Mouse (Mus musculus) cerebellum, postnatal 36 days (tissue): ENCODE results near the gene Slc12a1.

Source experiments
- DNase-seq, 2 experiments: peaks; one replicate each; pipeline ENCODE4 v3.0.0; 2021 to 2022; ENCODE audit warnings: mixed read lengths in 2 of 2

Slc12a1 gene

DNA sequence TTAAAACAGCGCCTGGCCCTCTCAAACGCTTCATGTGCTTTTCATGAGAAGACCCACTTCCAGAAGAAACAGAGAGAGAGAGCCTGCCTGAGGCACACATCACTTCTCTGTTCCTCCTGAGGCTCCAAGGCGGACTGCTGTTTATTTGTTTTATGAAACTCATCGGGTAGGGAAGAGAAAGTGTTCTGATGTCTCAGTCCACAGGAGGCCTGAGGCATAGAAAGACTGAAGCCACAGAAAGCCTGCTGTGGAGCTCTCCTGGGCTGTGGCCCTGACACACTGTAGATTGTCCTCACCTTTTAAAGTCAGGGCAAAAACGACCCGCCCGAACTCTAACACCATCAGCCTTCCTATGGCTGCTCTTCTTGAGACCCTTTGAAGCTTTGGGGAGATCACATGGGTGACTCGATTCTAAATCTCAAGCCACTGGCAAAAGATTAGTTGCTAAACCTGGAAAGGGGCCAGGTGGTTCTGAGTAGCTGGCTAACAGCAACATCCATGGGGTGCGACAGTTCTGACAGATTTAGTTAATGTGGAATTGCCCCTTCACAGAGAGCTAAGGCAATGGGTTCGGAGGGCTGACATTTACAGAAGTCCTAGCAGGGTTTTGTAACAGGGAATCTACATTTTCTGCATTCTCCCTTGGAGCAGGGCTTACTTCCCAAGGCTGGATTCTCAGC is 59.7 kb downstream of the Slc12a1 start:
- DNase-seq, result no peak

DNA sequence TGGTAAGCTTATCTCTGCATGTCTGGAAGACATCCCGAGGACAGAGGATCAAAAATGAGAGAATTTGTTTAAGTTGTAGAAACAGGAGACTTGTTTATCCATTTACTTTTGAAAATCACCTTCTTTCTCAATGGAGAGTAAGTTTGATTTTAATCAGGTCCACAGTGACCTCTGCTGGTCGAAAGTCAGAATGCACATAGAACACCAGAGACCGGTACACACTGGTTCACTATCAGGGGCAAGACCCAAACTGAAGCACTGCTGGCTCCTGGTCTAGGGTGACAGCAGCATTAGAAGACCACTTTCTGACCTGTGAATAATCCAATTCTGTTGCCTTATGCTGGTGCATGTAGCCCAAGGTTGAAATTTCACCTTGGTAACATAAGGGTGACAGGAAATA is 62.3 kb downstream of the Slc12a1 start:
- DNase-seq, result peak; percentile 63 to 85

DNA sequence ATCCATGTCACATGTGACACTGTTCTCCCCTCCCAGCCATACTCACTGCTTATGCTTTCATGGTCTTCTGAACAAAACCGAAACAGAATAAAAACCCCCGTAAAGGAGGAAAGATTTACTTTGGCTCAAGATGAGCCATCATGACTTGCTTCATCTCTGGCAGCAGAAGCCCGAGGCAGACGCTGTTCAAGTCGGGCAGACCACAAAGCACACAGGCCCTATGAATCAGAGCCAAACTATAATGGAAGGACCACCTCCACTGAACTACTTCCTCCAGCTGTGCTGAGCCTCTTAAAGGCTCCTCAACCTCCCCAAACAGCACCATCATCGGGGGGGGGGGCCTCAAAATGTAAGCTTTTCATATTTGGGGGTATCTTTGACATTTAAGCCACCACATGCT is 65.0 kb downstream of the Slc12a1 start:
- no peak for DNase-seq

DNA sequence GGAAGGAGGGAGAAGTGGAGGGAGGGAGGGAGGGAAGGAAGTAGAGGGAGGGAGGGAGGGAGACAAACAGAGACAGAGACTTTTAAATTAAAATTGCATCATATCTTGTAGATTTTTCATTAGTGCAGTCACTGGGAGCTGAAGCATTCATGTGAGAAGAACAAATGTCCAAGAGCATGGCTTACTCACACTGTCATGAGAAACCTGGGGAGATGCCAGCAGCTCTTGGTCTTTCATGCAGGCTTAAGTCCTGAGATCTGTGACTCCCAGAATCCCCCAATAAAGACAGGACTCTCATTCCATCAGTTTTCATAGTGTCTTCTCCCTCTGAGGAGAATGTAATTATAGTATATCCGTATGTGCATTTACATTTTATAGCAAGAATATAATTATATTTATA is 66.3 kb downstream of the Slc12a1 start:
- DNase-seq, result no peak

DNA sequence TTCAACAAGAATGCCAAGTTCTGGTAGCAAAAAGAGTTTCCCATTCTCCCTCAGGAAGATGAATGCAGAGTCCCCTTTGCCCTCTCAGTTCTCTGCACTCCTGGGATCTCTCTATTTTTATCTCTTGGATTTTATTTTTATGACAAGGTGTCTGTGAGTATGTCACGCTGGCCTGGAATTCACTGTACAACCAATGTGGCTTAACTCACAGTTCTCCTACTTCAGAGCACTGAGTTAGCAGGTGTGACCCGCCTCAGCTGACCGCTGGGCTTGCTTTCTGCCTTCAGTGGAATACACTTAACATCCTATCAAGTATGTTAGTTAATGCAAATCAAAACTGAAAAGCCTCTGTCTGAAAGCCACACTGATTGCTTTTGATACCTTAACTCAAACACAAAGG is 67.0 kb downstream of the Slc12a1 start:
- DNase-seq, result no peak

DNA sequence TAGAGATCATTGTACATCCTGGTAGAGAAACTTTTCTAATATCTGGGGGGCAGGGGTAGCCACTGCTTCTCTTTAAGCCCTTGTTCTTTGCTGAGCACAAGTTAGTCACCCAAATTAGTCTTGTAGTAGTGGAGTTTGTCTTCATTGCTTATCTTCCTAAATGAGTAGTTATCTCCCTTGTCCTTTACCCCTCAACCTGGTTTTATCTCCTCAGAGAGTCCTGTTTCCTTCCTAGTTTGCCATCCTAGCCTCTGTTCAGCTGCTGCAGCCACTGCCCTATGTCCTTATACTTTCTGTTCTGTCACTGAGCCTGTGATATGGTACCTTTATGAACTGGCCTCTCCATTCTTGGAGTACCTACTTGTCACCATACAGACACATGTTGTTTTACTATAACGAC is 69.4 kb downstream of the Slc12a1 start:
- no peak for DNase-seq

DNA sequence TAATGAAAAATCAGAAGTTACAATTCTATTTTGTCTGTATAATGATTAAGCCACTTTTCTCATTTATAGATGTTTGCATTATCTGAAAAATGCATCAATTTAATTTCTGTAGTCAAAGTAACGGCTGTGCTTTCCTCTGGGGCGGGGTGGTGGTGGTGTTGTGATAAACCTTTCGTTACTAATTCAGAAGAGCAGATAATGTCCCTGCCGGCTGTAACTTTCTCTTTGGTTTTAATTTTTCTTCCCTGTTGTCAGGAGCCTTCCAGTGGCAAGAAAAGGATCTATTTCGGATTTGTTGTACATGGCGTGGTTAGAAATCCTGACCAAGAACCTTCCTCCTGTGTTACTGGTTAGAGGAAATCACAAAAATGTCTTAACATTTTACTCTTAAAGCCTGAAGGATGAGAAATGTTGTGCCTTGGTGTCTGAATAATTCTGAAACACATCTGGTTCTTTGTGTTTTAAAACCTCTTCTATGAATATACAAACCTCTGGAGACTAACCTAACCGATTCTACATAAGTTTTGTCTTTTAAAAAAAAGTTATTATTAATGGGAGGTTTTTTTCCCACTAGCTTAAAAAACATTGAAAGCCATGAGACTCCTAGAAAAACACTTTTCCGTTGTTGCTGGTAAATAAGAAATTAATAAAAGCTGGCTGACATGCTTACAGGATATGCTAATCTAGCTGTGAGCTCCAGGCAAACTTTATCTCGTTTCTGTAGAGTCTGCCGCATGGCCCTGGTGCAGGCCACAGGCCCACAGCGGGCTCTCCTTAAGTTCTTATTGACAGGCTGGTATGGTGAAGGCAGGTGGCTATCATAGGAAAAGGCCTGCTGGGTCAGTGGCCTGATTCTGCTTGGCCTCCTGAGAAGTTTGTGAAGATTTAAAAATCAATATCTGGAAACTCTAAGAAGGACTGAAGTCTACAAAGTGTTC is 76.4 kb downstream of the Slc12a1 start:
- DNase-seq, result no peak

DNA sequence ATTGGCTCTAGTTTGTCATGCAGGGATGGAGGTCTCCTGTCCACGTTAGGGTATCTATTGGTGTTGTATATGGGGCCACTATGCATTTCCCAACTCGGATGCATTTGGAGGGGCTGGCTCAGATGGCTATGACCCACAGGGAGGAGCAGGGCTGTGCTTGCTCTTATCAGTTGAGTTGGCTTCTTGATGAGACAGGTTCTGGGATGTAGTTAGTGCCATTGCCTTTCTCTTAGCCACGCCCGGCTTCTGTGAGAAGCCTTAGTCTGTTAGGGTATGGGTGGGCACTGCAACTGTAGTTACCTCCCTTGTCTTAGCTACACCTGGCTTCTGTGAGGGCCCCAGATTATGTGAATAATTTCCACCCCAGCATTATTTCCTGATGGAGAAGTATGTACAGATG is 79.9 kb downstream of the Slc12a1 start:
- DNase-seq, result no peak

DNA sequence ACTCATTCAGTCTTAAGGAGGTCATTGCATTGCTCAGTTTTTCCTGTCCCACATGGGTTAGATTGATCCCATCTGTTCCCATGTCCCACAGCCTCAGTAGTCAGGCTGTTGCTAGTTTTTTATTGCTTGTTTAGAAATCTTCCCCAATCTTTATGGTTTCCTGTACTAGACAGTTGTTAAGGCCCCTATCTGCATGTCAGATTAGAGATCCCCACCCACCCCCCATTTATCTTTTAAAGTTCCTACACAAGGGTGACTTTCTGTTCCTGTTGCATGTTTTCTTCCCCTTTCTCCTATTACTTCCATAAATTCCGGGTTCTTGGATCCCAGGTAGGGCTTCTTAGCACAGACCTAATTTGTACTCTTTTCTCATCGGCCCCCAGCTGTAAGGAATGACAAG is 81.2 kb downstream of the Slc12a1 start:
- no peak for DNase-seq

DNA sequence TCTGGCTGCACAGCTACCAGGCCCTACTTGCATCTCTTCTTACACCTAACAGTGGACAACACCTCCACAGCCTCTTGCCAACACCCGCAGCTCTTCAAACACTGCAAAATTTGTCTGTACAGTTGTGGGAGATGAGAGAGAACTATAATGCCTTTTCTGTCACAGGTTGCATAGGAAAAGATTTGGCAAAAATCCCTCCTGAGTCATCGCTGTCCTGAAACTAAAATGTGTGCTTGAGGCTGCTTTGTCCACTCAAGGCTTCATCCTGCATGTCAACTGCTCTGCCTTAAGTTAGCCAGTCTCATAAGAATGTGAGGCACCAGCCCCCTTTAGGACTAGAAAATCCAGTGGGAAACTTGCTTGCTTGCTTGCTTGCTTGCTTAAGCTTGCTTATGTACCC is 81.7 kb downstream of the Slc12a1 start:
- DNase-seq, result no peak

DNA sequence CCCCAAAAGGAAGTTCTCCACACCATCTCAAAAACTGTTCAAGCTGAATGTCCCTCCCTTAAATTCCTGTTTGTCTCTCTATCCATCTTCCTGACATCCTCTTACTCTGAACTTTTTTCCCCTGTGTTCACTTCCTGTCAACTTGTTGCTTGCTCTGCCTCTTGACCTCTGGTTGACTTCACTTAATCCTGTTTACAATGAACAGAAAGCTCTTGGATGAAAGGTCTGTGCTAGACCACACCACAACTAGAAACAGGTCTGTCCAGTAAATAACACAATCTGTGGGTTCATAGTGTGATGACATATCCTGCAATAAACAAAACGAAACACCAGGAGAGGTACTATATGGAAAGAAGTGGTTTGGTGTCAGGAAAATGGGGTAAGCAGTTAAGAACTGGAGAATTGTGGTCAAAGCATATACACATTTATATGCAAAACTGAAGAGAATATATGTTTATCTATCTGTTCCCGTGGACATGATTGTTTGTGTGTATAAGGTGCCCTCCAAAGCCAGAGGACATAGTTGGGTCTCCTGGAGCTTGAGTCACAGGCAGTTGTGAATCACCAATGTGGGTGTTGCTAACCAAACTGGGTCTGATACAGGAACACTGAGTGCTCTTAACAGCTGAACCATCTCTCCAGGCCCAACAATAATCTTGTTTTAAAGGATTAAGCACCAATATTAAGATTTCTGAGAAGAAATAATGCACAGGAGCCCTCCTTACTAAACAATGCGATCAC is 93.4 kb downstream of the Slc12a1 start:
- DNase-seq, result no peak

DNA sequence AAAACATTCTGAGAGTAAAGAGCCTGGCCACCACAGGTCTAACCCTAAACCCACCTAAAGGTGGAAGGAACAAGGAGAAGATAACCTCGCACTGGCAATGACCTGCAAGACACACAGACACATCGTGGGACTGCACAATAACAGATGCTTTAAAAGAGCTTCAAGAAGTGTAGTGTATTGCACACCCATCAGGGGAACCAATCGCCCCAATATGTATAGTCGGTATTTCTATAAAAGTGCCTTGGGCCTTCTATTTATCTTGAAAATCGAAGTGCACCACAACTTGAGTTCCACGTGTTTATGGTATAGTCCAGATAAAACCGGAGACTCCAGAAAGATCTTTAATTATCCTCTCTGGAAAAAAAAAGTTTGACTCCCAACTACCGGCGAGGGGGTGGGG is 94.4 kb downstream of the Slc12a1 start:
- DNase-seq, result peak in 1 of 2 experiments; percentile 17

DNA sequence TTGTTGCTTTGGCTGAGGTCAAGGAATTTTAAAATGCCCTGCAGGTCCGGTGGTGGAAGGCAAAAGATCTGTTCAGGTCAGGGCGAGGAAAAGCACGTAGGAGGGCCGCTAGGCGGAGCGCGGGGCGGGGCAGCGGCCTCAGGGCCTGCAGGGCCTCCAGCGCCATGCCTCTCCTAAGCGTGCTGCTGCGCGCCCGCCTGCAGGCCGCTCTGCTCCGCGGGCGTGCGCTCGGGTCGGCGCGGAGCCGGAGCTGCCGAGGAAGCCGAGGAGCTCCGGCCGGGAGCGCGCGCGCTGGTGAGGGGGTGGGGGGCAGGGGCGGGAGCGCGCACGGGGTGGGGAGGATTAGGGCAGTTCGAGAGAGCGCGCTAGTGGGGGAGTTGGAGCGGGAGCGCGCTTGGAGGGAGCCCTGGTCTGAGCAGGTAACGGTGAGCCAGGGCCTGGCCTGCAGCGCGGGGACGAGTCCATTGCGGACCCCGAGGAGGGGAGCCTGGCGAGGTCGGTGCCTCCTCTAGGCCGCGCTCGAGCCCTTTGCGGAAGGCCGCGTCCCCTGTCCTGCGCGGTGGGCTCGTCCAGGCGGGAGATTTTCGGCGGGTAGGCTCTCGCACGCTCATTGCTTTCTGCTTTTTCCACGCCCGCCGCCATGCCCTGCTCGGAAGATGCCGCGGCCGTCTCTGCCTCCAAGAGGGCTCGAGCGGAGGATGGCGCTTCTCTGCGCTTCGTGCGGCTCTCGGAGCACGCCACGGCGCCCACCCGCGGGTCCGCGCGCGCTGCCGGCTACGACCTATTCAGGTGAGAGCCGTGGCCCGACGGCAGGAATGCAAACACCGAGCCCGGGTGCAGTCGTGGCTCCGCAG is 95.0 kb downstream of the Slc12a1 start, which contains the start of gene Dut:
Gene Dut (plus strand): TSS at position 83 of the 854 bp plus-strand sequence.
- DNase-seq, result peak; percentile 95 to 98

DNA sequence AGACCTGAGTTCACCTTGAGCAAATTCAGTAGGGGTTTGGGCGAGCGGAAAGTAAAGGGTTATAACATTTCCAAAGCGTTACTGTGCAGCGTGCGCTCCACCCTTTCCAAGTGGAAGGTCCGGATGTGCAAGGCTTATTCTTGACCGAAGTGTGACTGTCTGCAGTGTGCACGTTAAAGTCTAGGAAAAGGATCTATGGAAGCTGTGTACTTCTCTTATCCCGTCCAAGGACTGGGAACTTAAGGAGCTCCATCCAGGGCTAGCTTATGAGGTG is 95.6 kb downstream of the Slc12a1 start:
- DNase-seq, result no peak

DNA sequence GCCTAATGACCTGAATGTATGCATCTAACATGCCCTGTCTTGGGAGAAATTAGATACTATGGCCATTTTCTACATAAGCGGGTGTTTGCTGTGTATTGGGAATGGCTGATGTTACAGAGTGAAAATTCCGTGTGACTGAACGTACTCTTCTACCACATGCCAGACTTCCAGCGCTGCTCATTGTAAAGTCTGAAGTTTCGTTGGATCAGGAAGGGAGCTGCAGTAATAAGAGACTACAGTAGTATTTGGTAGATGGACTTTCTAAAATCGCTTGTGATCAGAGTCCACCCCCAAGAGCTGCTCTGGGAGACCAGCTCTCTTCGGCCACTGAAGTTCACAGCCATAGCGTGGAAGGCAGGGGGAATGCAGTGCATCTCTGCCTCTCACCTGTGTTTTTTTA is 96.0 kb downstream of the Slc12a1 start:
- DNase-seq, result peak in 1 of 2 experiments; percentile 8

DNA sequence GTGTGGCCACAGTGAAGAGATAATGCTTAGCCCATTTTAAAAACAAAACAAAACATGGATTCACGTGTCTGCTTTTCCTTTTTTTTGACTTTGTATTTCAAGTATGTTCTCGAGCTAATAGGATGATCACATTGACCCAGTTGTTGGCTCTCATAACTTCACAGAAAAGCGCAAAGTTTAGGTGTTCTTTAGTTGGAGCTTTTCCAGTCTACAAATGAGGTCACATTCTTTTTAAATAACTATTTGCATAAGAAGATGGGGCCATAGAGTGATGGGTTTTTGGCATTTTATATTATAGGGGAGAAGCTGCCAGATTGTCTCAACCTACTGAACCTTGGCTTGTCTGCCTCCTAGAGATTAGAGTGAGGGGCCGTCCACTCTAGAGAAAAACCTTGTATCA is 97.0 kb downstream of the Slc12a1 start:
- no peak for DNase-seq

DNA sequence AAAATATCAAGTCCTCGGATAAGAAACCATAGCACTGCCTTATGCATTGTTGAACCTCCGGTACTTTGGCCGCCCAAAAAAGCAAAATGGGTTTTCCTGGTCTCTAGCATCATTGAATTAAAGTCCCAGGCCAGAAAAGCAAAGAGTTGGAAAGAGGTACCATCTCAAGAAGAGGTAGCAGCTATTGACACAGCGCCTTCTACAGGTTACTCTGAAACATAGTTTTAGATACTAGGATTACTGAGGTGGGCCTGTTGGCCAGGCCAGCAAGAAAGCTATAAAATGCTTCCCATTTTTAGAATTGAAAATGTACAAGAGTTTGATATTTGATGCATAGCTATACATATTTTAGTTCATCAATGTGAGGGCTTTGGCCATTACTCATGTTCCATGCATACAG is 97.6 kb downstream of the Slc12a1 start:
- DNase-seq, result no peak

DNA sequence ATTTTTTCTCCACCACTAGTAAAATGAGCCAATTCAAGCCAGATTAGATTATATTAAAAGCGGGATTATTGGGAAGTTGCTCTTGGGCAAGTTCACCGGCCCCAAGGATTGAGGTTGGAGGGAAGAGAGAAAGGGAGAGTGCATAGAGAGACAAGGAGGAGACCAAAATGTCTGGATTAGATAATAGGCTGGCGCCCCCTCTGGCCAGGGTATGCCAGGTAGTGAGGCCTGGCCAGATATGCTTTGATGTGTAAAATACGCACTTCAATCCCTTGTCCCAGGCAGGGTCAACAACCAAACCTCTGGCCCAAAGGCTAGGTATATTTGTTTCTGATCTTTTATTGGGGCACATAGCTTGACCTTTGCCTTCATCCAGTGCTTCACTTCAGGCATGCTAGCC is 99.5 kb downstream of the Slc12a1 start:
- no peak for DNase-seq

DNA sequence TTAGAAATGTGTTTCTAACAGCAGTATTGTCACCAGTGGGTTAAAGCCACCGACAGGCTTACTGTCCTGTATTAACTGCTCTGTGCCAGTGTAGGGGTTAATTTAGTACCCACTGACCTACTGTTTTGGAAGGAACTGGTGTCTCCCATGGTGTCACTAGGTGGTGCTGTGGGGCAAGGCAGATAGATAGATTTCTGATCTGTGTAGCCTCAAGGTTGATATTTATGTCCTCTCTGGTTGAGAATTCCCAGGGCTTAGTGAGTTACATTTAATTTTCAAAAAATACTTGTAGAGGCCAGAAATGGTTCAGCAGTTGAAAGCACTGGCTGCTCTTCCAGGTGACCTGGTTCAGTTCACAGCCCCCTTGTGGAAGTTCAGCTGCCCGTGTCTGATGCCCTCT is 100.0 kb downstream of the Slc12a1 start:
- peak; percentile 54 for DNase-seq

DNA sequence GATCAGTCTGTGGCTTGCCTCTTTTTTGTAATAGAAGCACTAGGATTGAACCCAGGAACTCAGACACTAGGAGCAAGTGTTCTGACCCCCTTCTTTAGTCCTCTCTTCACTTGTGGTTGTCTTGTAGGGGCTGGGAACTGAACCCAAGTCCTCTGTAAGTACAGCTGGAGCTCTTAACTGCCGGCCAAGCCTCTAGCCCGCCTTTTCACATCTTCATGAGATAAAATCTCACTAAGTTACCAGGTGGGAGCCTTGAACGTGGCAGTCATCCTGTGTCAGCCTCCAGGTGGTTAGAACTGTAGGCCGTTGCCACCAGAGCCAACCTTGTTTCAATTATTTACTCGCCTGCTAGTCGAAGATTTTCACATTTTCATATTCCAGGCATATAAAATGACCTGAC is 101.4 kb downstream of the Slc12a1 start:
- DNase-seq, result no peak

DNA sequence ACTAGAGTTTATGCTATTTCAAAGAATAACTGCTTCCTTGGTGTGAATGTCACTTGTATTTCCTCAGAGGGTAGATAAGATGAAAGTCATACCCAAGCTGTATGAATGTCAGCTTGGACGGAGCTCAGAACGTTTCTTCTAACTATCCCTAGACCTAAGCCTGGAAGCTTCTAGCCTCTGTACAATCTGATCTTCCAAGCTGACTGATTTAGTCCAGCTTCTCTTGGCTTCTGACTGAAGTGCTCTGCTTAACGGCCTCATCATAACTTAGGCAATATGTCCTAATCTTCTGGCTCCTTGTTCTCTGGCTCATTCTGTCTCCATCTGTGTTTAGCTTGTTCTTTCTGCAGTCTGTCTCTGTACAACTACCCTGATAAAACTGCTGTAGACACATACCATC is 102.3 kb downstream of the Slc12a1 start:
- no peak for DNase-seq

DNA sequence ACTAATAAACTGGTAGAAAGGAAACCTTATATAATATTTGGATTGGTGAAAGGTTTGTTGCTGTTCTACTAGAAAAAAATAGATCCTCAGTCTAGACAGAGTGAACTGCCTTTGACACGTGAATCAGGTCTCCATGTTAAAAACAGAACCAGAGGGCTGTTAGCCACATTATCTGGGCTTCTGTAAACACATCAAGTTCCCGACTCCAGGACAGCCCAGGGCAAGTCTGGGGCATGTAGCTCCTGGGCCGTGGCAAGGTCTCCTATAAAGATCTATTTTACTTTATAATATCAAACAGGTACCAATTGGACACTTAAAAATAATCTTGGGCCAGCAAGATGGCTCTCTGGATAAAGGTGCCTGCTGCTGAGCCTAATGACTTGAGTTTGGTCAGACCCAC is 103.6 kb downstream of the Slc12a1 start:
- no peak for DNase-seq
